Mouse (Mus musculus): ENCODE data around the gene Apba3. TPM values are rescaled to one million over a fixed set of nuclear protein-coding genes. Genes with fewer than 3 reads are reported as not detected.

Gene Apba3
- polyA plus RNA-seq, 1 experiment from 2014 or later, result 31.2 TPM

- Histone ChIP-seq H3K4me1 (ENCODE audit: control insufficient read depth, insufficient read depth, low read length) (peaks cover 6% of the 10 kb centered on the region; the same call in 1 of the 2 replicates), H3K9me3 (ENCODE audit: control insufficient read depth, low read length) (no peaks in the 10 kb centered on the region), H3K4me2 (no peak overlapping the region), H3K27ac (ENCODE audit: low read depth, low read length) (no peak overlapping the region), H3K4me3 (ENCODE audit: low read depth, low read length) (no peak overlapping the region), H3K36me3 (ENCODE audit: control insufficient read depth, insufficient read depth, low read length) (peaks cover 29% of the 10 kb centered on the region), H3K27me3 (ENCODE audit: control insufficient read depth, insufficient read depth, low read length) (no peaks in the 10 kb centered on the region), H3K9ac (ENCODE audit: low read length) (no peak overlapping the region)
- ATAC-seq (ENCODE audit: low FRiP score), result no peak
- WGBS, result 94% methylated on average over 21 of the region's 21 CpGs
- no peak for DNase-seq (ENCODE audit: low spot score, missing footprints)
Observed at GRCm38 (mm10) chr10:81306837-81307682, 40.3 kb downstream of the Apba3 start.

DNA sequence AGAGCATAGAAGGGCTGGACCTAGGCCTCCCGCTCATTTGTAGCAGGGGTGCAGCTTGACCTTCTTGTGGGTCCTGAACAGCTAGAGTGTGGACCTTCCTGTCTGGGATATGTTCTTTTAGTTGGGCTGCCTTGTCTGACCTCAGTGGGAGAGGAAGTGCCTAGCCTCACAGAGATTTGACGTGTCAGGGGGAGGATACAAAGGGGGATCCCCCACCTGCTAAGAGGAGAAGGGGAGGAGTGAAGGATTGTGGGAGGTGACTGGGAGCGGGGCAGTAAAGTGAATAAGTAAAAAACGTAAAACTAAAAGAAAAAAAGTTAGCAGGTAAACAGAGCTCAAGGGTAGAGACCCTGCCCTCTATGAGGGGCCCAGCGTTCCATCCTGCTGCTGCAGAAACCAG lies 42.8 kb downstream of the Apba3 start:
- Histone ChIP-seq H3K4me1 (ENCODE audit: control insufficient read depth, insufficient read depth, low read length) (peaks cover 1% of the 10 kb centered on the region; the same call in 1 of the 2 replicates), H3K27me3 (ENCODE audit: control insufficient read depth, insufficient read depth, low read length) (no peaks in the 10 kb centered on the region), H3K9me3 (ENCODE audit: control insufficient read depth, low read length) (no peaks in the 10 kb centered on the region), H3K4me2 (no peak overlapping the region), H3K9ac (ENCODE audit: low read length) (no peak overlapping the region), H3K36me3 (ENCODE audit: control insufficient read depth, insufficient read depth, low read length) (peaks cover 34% of the 10 kb centered on the region), H3K4me3 (ENCODE audit: low read depth, low read length) (no peak overlapping the region), H3K27ac (ENCODE audit: low read depth, low read length) (no peak overlapping the region)
- ATAC-seq (ENCODE audit: low FRiP score), result no peak
- WGBS, result 91% methylated on average over 5 of the region's 5 CpGs
- no peak for DNase-seq (ENCODE audit: low spot score, missing footprints)

DNA sequence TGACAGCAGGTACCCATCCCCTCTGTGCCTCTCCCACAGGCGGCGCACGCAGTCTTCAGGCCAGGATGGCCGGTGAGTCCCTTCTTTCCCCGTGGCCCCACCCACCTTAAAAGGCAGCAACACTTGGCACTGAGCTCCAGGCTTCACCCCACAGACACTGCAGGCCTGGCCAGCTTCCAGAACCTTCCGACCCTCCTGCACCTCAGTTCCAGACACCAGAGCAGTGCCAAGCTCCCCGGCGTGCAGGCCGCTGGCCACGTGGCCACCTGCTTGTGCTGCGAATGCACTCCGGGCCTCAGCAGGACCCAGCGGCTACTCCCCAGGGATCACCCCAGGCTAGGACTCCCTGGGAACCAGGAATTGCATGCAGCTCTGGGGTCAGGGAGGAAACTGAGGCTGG lies 46.8 kb downstream of the Apba3 start:
- H3K4me2 ChIP-seq, result no peak overlapping the region
- no peaks in the 10 kb centered on the region for H3K9me3 ChIP-seq (ENCODE audit: control insufficient read depth, low read length)
- DNase-seq (ENCODE audit: low spot score, missing footprints), result no peak
- H3K4me3 ChIP-seq (ENCODE audit: low read depth, low read length), result no peak overlapping the region
- H3K27ac ChIP-seq (ENCODE audit: low read depth, low read length), result no peak overlapping the region
- H3K9ac ChIP-seq (ENCODE audit: low read length), result no peak overlapping the region
- H3K27me3 ChIP-seq (ENCODE audit: control insufficient read depth, insufficient read depth, low read length), result no peaks in the 10 kb centered on the region; the same call in 1 of the 2 replicates
- no peak for ATAC-seq (ENCODE audit: low FRiP score)
- H3K36me3 ChIP-seq (ENCODE audit: control insufficient read depth, insufficient read depth, low read length), result peaks cover 26% of the 10 kb centered on the region
- WGBS, result 93% methylated on average over 13 of the region's 13 CpGs
- H3K4me1 ChIP-seq (ENCODE audit: control insufficient read depth, insufficient read depth, low read length), result peaks cover 11% of the 10 kb centered on the region

- H3K36me3 ChIP-seq (ENCODE audit: control insufficient read depth, insufficient read depth, low read length), result peaks cover 20% of the 10 kb centered on the region
- ATAC-seq (ENCODE audit: low FRiP score), result no peak
- 84% methylated on average over 7 of the region's 7 CpGs for WGBS
Observed at GRCm38 (mm10) chr10:81314201-81314600, 47.4 kb downstream of the Apba3 start.

DNA sequence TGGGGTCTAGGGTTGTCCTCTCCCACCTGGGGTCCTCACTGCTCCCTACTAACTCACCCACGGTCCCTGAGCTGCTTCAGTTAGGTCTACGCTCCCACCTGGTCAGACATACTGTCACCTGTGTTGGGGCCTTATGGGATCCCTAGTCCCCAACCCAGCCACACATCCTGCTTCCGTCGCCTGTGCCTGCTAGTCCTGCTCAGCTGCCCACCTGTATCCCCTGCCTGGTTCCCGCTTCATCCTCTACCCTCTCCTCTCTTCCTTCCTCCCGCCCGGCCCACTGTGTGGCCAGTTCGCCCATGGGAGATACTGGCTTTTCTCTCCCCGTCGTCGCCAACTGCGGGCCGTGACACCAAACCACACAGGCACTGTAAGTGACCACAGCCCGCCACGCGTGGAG lies 48.8 kb downstream of the Apba3 start:
- no peak for ATAC-seq (ENCODE audit: low FRiP score)

More at GRCm38 (mm10) chr10:81314201-81314600, 47.4 kb downstream of the Apba3 start:
- no peak overlapping the region for H3K4me3 ChIP-seq (ENCODE audit: low read depth, low read length)
- DNase-seq (ENCODE audit: low spot score, missing footprints), result no peak
- H3K4me2 ChIP-seq, result no peak overlapping the region
- H3K27me3 ChIP-seq (ENCODE audit: control insufficient read depth, insufficient read depth, low read length), result no peaks in the 10 kb centered on the region; the same call in 1 of the 2 replicates
- no peak overlapping the region for H3K27ac ChIP-seq (ENCODE audit: low read depth, low read length)
- H3K4me1 ChIP-seq (ENCODE audit: control insufficient read depth, insufficient read depth, low read length), result peaks cover 13% of the 10 kb centered on the region
- no peak overlapping the region for H3K9ac ChIP-seq (ENCODE audit: low read length)
- H3K9me3 ChIP-seq (ENCODE audit: control insufficient read depth, low read length), result no peaks in the 10 kb centered on the region

DNA sequence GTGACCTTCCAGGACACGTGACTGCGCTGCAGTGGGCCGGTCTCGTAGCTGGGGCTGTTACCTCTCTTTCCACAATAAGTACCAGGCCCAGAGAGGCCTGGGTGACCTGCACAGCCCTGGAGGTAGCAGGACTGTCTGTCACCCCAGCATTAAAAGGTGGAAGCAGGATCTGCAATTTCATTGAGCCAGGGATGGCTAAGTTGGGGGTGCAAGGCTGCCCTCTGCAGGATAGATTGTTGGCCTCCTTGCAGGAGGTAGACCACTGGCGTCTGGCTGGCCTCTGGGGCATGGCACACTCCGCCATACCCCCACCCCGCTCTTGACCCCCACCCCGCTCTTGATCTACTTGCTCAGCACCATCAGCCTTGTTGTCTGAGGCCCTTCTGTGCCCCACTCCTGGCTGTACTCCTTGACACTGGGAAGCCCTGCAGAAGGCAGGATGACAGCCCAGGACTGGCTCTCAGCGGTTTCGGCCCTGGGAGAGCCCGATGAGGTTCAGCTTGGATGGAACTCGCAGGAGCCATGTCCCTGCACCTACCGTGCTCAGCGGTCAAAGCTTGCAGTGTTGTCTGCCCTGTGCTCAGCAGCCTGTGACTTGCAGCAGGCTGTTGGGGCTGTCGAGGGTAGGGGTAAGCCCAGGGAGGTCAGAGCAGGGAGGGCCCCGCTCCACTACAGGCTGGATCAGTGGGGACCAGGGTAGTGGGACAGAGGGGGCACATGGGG lies 49.7 kb downstream of the Apba3 start:
- ATAC-seq (ENCODE audit: low FRiP score), result no peak
- no peak for DNase-seq (ENCODE audit: low spot score, missing footprints)
- H3K4me2 ChIP-seq, result peak overlapping the region; percentile 15; the same call in 1 of the 2 replicates
- H3K4me1 ChIP-seq (ENCODE audit: control insufficient read depth, insufficient read depth, low read length), result peaks cover 22% of the 10 kb centered on the region
- no peaks in the 10 kb centered on the region for H3K9me3 ChIP-seq (ENCODE audit: control insufficient read depth, low read length)
- 37% methylated on average over 16 of the region's 16 CpGs for WGBS
- H3K9ac ChIP-seq (ENCODE audit: low read length), result peak overlapping the region; percentile 40
- H3K27ac ChIP-seq (ENCODE audit: low read depth, low read length), result no peak overlapping the region
- peaks cover 15% of the 10 kb centered on the region for H3K36me3 ChIP-seq (ENCODE audit: control insufficient read depth, insufficient read depth, low read length)
- no peak overlapping the region for H3K4me3 ChIP-seq (ENCODE audit: low read depth, low read length)
- no peaks in the 10 kb centered on the region; the same call in 1 of the 2 replicates for H3K27me3 ChIP-seq (ENCODE audit: control insufficient read depth, insufficient read depth, low read length)

More for the DNA sequence above, 48.8 kb downstream of the Apba3 start:
- DNase-seq (ENCODE audit: low spot score, missing footprints), result no peak
- Histone ChIP-seq H3K36me3 (ENCODE audit: control insufficient read depth, insufficient read depth, low read length) (peaks cover 17% of the 10 kb centered on the region), H3K27me3 (ENCODE audit: control insufficient read depth, insufficient read depth, low read length) (no peaks in the 10 kb centered on the region; the same call in 1 of the 2 replicates), H3K9ac (ENCODE audit: low read length) (no peak overlapping the region), H3K27ac (ENCODE audit: low read depth, low read length) (no peak overlapping the region), H3K4me3 (ENCODE audit: low read depth, low read length) (no peak overlapping the region), H3K4me1 (ENCODE audit: control insufficient read depth, insufficient read depth, low read length) (peaks cover 21% of the 10 kb centered on the region), H3K9me3 (ENCODE audit: control insufficient read depth, low read length) (no peaks in the 10 kb centered on the region), H3K4me2 (no peak overlapping the region)
- 94% methylated on average over 16 of the region's 16 CpGs for WGBS

DNA sequence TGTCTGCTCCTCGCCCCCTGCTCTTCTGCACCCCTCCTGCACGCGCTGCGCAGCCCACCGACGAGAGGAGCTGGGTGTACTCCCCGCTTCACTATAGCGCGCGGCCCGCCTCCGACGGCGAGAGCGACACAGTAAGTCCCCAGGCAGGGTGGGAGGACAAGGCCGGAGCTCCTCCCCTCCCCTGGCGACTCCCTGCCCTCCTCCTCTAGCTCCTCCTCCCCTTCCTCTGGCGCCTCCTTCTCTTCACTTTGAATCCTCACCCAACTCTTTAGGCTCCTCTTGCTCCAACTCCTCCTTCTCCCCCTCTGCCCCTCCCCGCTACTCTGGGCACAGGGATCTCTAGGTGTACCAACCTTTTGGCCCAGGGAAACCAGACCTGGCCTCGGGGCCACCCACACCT lies 50.5 kb downstream of the Apba3 start:
- no peaks in the 10 kb centered on the region; the same call in 1 of the 2 replicates for H3K27me3 ChIP-seq (ENCODE audit: control insufficient read depth, insufficient read depth, low read length)
- 6% methylated on average over 19 of the region's 20 CpGs for WGBS
- H3K4me2 ChIP-seq, result 0 out of 2 replicates have a peak overlapping the region, but pooled peaks have one; percentile 15
- H3K36me3 ChIP-seq (ENCODE audit: control insufficient read depth, insufficient read depth, low read length), result peaks cover 9% of the 10 kb centered on the region
- no peak overlapping the region for H3K27ac ChIP-seq (ENCODE audit: low read depth, low read length)
- ATAC-seq (ENCODE audit: low FRiP score) (no peak), DNase-seq (ENCODE audit: low spot score, missing footprints) (no peak)
- no peak overlapping the region for H3K4me3 ChIP-seq (ENCODE audit: low read depth, low read length)
- peaks cover 29% of the 10 kb centered on the region for H3K4me1 ChIP-seq (ENCODE audit: control insufficient read depth, insufficient read depth, low read length)
- no peaks in the 10 kb centered on the region for H3K9me3 ChIP-seq (ENCODE audit: control insufficient read depth, low read length)
- no peak overlapping the region; the same call in 1 of the 2 replicates for H3K9ac ChIP-seq (ENCODE audit: low read length)

DNA sequence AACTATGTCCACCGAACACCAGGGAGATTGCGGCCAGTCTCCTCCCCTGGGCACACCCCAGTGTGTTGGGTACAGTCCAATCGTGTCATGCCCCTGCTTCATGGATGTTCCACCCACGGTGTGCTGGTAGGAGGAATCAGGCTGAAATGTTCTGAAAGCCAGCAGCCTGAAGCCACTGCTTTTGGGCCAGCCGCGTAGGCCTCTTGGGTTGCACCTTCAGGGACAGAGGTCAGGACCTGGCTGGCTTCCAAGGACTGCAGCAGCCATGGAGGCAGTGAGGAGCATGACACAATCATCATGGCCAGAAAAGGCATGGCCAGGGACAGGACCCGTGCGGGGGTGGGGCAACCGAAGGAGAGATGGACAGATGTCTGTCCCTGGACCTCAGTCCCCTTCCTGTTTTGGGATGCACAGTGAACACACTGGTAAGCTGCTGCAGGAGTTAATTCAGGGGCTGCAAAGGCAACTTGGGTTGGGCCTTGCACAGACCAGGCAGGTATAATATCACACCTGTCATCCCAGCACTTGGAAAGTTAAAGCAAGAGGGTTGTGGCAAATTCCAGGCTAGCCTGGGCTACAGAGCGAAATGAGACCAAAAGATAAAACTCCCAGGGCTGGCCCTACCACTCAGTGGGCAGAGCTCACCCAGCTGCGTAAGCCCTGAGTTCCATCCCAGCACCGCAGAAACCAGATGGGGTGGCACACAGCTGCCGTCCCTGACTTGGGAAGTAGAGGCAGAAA lies 52.0 kb downstream of the Apba3 start:
- 94% methylated on average over 13 of the region's 13 CpGs for WGBS
- Histone ChIP-seq H3K4me3 (ENCODE audit: low read depth, low read length) (no peak overlapping the region), H3K36me3 (ENCODE audit: control insufficient read depth, insufficient read depth, low read length) (peaks cover 17% of the 10 kb centered on the region), H3K27ac (ENCODE audit: low read depth, low read length) (no peak overlapping the region), H3K4me1 (ENCODE audit: control insufficient read depth, insufficient read depth, low read length) (peaks cover 29% of the 10 kb centered on the region), H3K9me3 (ENCODE audit: control insufficient read depth, low read length) (no peaks in the 10 kb centered on the region), H3K4me2 (no peak overlapping the region), H3K27me3 (ENCODE audit: control insufficient read depth, insufficient read depth, low read length) (no peaks in the 10 kb centered on the region; the same call in 1 of the 2 replicates), H3K9ac (ENCODE audit: low read length) (no peak overlapping the region)
- ATAC-seq (ENCODE audit: low FRiP score) (no peak), DNase-seq (ENCODE audit: low spot score, missing footprints) (no peak)

All from midbrain, embryonic 11.5 days (tissue).